Mouse (Mus musculus) gastrocnemius, postnatal 14 days (tissue): Measurements from ENCODE around the gene Smim26. TPM values are rescaled to one million over a fixed set of nuclear protein-coding genes. Genes with fewer than 3 reads are reported as not detected.
"Not testable (repeated sequence)": the region's sequence is repeated elsewhere in the genome, so short reads cannot be mapped to it uniquely, and the experiment has no call there.

Experiments
- DNase-seq: peaks from one replicate; pipeline ENCODE4 v3.0.0; 2021; ENCODE audit warnings: mixed read lengths
- intact Hi-C: fragments of 180-260 bp; cut with DNase I; formaldehyde crosslinking; loops from one replicate; pipeline ENCODE4 v1.15.1; 2025; ENCODE audit warnings: low total_unique reads
- long read RNA-seq, 2 experiments: library from polyadenylated mRNA; stranded (forward); transcript quantifications; one replicate each; pipeline ENCODE4 v2.0.0; 2021
- total RNA-seq, 2 experiments: library from RNA; stranded (reverse); gene quantifications; 2 replicates each; pipeline ENCODE4 v1.2.3; 2021

The Smim26 gene
- 10 to 100 TPM; 48.2 to 59.3 TPM for total RNA-seq
- long read RNA-seq, experiment 1, transcript Smim26-201 (2 exons, 471 nt) = major isoform, 24 of 24 reads
- long read RNA-seq, experiment 1, partial matches to known transcripts = 0 of 24 reads
- long read RNA-seq, experiment 1, other reads (novel, unspliced or antisense) = 0 of 24 reads
- long read RNA-seq, experiment 2, transcript Smim26-201 (2 exons, 471 nt) = major isoform, 24 of 24 reads
- long read RNA-seq, experiment 2, partial matches to known transcripts = 0 of 24 reads
- long read RNA-seq, experiment 2, other reads (novel, unspliced or antisense) = 0 of 24 reads

- intact Hi-C loops = no loop called here
- DNase-seq = peak; percentile 75
Measured at GRCm38 (mm10) chr2:144593951-144594651, at the start of gene Smim26. Gene Smim26, plus strand, starts transcription at chr2:144594054.

- intact Hi-C loops = no loop called here
- DNase-seq = no peak
Measured at GRCm38 (mm10) chr2:144544630-144545029, 49.2 kb upstream of the Smim26 start.

GRCm38 (mm10) chr2:144545061-144545460 is 48.8 kb upstream of the Smim26 start:
- intact Hi-C loops = no loop called here
- DNase-seq = no peak

GRCm38 (mm10) chr2:144545481-144545880 is 48.4 kb upstream of the Smim26 start:
- intact Hi-C loops = no loop called here

GRCm38 (mm10) chr2:144547559-144547958 is 46.3 kb upstream of the Smim26 start:
- DNase-seq = no peak
- intact Hi-C loops = no loop called here

More at GRCm38 (mm10) chr2:144545481-144545880, 48.4 kb upstream of the Smim26 start:
- DNase-seq = no peak

- intact Hi-C loops = no loop called here
- DNase-seq = peak; percentile 27
Measured at GRCm38 (mm10) chr2:144550529-144550928, 43.3 kb upstream of the Smim26 start, which contains the start of gene Rbbp9. Gene Rbbp9, minus strand, starts transcription at chr2:144550869.

GRCm38 (mm10) chr2:144553905-144554304 is 39.9 kb upstream of the Smim26 start:
- no peak for DNase-seq
- intact Hi-C loops = no loop called here

- DNase-seq = no peak
- intact Hi-C loops = no loop called here
Measured at GRCm38 (mm10) chr2:144555286-144555819, 38.5 kb upstream of the Smim26 start.

GRCm38 (mm10) chr2:144555820-144556552 is 37.9 kb upstream of the Smim26 start, which contains the start of gene Sec23b:
Gene Sec23b, plus strand, starts transcription at chr2:144556229.
- DNase-seq = peak; percentile 95
- intact Hi-C loops = no loop called here

GRCm38 (mm10) chr2:144588723-144589122 is 5.1 kb upstream of the Smim26 start:
- intact Hi-C loops = no loop called here

GRCm38 (mm10) chr2:144593036-144593435 is 818 bp upstream of the Smim26 start:
- DNase-seq, intact Hi-C loops: not testable (repeated sequence)

More at GRCm38 (mm10) chr2:144588723-144589122, 5.1 kb upstream of the Smim26 start:
- DNase-seq = no peak

GRCm38 (mm10) chr2:144598006-144598405 is 4.2 kb downstream of the Smim26 start:
- DNase-seq = no peak
- intact Hi-C loops = no loop called here

- DNase-seq = peak; percentile 86
Measured at GRCm38 (mm10) chr2:144599831-144600687, 6.2 kb downstream of the Smim26 start, which contains the start of gene Dtd1. Gene Dtd1, plus strand, starts transcription at chr2:144599897.

GRCm38 (mm10) chr2:144601576-144601975 is 7.7 kb downstream of the Smim26 start:
- intact Hi-C loops = no loop called here

More at GRCm38 (mm10) chr2:144599831-144600687, 6.2 kb downstream of the Smim26 start, which contains the start of gene Dtd1:
- intact Hi-C loops = no loop called here

GRCm38 (mm10) chr2:144613956-144614355 is 20.1 kb downstream of the Smim26 start:
- intact Hi-C loops = no loop called here
- DNase-seq = no peak

More at GRCm38 (mm10) chr2:144601576-144601975, 7.7 kb downstream of the Smim26 start:
- DNase-seq = no peak

GRCm38 (mm10) chr2:144617074-144617874 is 23.4 kb downstream of the Smim26 start:
- intact Hi-C loops = no loop called here
- DNase-seq = no peak

GRCm38 (mm10) chr2:144621491-144621890 is 27.6 kb downstream of the Smim26 start:
- intact Hi-C loops = no loop called here
- no peak for DNase-seq

- no peak for DNase-seq
- intact Hi-C loops = no loop called here
Measured at GRCm38 (mm10) chr2:144633551-144633950, 39.7 kb downstream of the Smim26 start.
